Mouse (Mus musculus): ENCODE results near the gene Il33. TPM values are rescaled to one million over a fixed set of nuclear protein-coding genes. Genes with fewer than 3 reads are reported as not detected.

Gene Il33
- 0.32 and 0.46 TPM in 2 replicates for polyA plus RNA-seq (2014; fragmentation: Nextera tagmentation; extraction: Ambion mirVana)

- DNase-seq (ENCODE audit: low spot score) (no peak), ATAC-seq (ENCODE audit: insufficient read depth, low FRiP score, low TSS enrichment) (no peak)
- H3K27ac ChIP-seq (ENCODE audit: low read depth, low read length), result no peak within 1 kb of the TSS
- no peak within 1 kb of the TSS for H3K9ac ChIP-seq (ENCODE audit: low read length)
- H3K27me3 ChIP-seq (ENCODE audit: control insufficient read depth, insufficient read depth, low read length), result no peaks in the 10 kb centered on the region
- 75% methylated on average over 10 of the region's 10 CpGs for WGBS
- H3K36me3 ChIP-seq (ENCODE audit: control insufficient read depth, insufficient read depth, low read length), result no peaks in the 10 kb centered on the region
- H3K4me3 ChIP-seq (ENCODE audit: low read depth, low read length), result no peak within 1 kb of the TSS
- H3K9me3 ChIP-seq (ENCODE audit: control insufficient read depth, low read length), result no peaks in the 10 kb centered on the region
- no peaks in the 10 kb centered on the region for H3K4me1 ChIP-seq (ENCODE audit: control insufficient read depth, insufficient read depth, low read length)
- H3K4me2 ChIP-seq (ENCODE audit: low read depth), result no peak within 1 kb of the TSS
Measured at GRCm38 (mm10) chr19:29924638-29925258, at the start of gene Il33. Gene Il33 (plus strand): TSS chr19:29925114.

DNA sequence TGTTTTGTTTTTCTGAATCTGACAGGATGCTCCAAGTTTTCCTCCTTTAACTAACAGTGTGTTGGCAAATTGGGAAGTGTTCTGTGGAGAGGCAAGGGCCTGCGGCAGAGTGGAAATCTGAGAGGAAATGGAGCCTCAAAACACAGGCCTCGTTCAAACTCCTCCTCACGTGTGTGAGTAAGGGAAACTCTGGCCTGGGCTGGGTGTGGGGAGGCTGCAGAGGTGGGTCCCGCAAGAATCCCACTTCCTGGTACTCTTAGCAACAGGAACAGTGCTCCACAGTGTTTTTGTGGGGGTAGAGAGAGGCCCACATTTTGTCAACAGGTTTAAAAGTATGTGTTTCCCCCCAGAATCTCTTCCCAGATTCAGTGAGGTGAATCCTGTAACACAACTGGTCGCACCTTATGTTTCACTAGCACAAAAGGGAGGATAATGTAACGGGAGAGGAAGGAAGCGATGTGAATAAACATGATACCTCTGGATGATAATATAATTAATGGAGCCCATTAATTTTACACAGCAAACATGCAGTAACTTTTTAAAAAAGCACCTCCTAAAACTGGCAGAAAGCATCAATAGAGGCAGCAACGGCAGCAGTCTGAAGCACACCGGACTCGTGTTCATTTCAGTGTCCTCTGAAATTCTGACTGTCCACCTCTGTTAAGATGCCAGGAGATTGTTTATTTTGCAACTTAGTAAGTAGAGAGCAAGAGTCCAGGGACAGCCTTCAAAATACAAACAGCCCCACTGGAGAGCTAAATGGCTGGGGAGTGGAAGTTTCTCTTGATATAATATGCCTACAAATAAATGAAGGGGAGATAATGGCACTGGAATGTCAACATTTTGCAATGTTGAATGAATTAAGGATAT is 47.3 kb upstream of the Il33 start:
- WGBS, result 76% methylated on average over 10 of the region's 10 CpGs
- H3K36me3 ChIP-seq (ENCODE audit: control insufficient read depth, insufficient read depth, low read length), result no peaks in the 10 kb centered on the region
- ATAC-seq (ENCODE audit: insufficient read depth, low FRiP score, low TSS enrichment), result no peak
- H3K4me2 ChIP-seq (ENCODE audit: low read depth), result no peak overlapping the region
- H3K4me1 ChIP-seq (ENCODE audit: control insufficient read depth, insufficient read depth, low read length), result no peaks in the 10 kb centered on the region
- H3K4me3 ChIP-seq (ENCODE audit: low read depth, low read length), result no peak overlapping the region
- H3K9me3 ChIP-seq (ENCODE audit: control insufficient read depth, low read length), result no peaks in the 10 kb centered on the region
- DNase-seq (ENCODE audit: low spot score), result no peak
- H3K27ac ChIP-seq (ENCODE audit: low read depth, low read length), result no peak overlapping the region
- no peaks in the 10 kb centered on the region for H3K27me3 ChIP-seq (ENCODE audit: control insufficient read depth, insufficient read depth, low read length)
- H3K9ac ChIP-seq (ENCODE audit: low read length), result no peak overlapping the region

DNA sequence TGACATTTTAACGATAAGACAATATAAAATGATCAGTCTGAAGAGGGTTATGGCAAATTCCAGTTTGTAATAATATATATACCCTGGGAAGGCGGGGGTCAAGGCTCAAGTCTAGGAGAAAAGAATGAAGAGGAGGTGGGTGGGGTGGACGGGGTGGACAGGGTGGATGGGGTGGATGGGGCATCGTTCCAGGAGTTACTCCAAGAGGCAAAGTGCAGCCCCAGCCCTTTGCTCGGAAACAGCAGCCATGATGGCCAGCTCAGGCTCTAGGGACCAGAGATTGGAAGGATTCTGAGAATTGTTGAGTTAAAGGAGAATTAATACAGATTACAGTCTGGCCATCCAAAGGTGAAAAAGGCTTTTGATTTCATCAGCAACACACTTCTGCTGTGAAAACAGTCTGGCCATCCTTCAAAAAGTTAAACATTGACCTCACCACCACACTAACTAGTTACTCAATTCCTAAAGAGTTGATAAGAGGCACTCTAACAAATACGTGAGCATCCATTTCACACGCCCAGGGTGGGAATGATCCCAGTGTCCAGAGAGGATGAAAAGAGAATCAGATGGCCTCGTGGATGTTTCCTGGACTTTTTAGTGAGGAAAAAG is 45.9 kb upstream of the Il33 start:
- H3K27ac ChIP-seq (ENCODE audit: low read depth, low read length), result no peak overlapping the region
- H3K4me3 ChIP-seq (ENCODE audit: low read depth, low read length), result no peak overlapping the region
- ATAC-seq (ENCODE audit: insufficient read depth, low FRiP score, low TSS enrichment), result no peak
- no peaks in the 10 kb centered on the region for H3K9me3 ChIP-seq (ENCODE audit: control insufficient read depth, low read length)
- no peak overlapping the region for H3K4me2 ChIP-seq (ENCODE audit: low read depth)
- WGBS, result 86% methylated on average over 8 of the region's 8 CpGs
- DNase-seq (ENCODE audit: low spot score), result no peak
- H3K9ac ChIP-seq (ENCODE audit: low read length), result no peak overlapping the region
- H3K4me1 ChIP-seq (ENCODE audit: control insufficient read depth, insufficient read depth, low read length), result no peaks in the 10 kb centered on the region
- no peaks in the 10 kb centered on the region for H3K27me3 ChIP-seq (ENCODE audit: control insufficient read depth, insufficient read depth, low read length)
- no peaks in the 10 kb centered on the region for H3K36me3 ChIP-seq (ENCODE audit: control insufficient read depth, insufficient read depth, low read length)

GRCm38 (mm10) chr19:29880918-29881317 is 44.0 kb upstream of the Il33 start:
- WGBS, result 92% methylated on average over 4 of the region's 4 CpGs
- no peak overlapping the region for H3K4me3 ChIP-seq (ENCODE audit: low read depth, low read length)

GRCm38 (mm10) chr19:29882696-29883095 is 42.2 kb upstream of the Il33 start:
- Histone ChIP-seq H3K9ac (ENCODE audit: low read length) (no peak overlapping the region), H3K4me3 (ENCODE audit: low read depth, low read length) (no peak overlapping the region), H3K27ac (ENCODE audit: low read depth, low read length) (no peak overlapping the region), H3K36me3 (ENCODE audit: control insufficient read depth, insufficient read depth, low read length) (no peaks in the 10 kb centered on the region), H3K27me3 (ENCODE audit: control insufficient read depth, insufficient read depth, low read length) (no peaks in the 10 kb centered on the region), H3K4me1 (ENCODE audit: control insufficient read depth, insufficient read depth, low read length) (no peaks in the 10 kb centered on the region), H3K4me2 (ENCODE audit: low read depth) (no peak overlapping the region), H3K9me3 (ENCODE audit: control insufficient read depth, low read length) (no peaks in the 10 kb centered on the region)
- no peak for DNase-seq (ENCODE audit: low spot score)
- 83% methylated on average over 3 of the region's 3 CpGs for WGBS
- ATAC-seq (ENCODE audit: insufficient read depth, low FRiP score, low TSS enrichment), result no peak

More at GRCm38 (mm10) chr19:29880918-29881317, 44.0 kb upstream of the Il33 start:
- H3K27ac ChIP-seq (ENCODE audit: low read depth, low read length), result no peak overlapping the region
- no peaks in the 10 kb centered on the region for H3K36me3 ChIP-seq (ENCODE audit: control insufficient read depth, insufficient read depth, low read length)
- ATAC-seq (ENCODE audit: insufficient read depth, low FRiP score, low TSS enrichment) (no peak), DNase-seq (ENCODE audit: low spot score) (no peak)
- H3K27me3 ChIP-seq (ENCODE audit: control insufficient read depth, insufficient read depth, low read length), result no peaks in the 10 kb centered on the region
- H3K4me2 ChIP-seq (ENCODE audit: low read depth), result no peak overlapping the region
- H3K9me3 ChIP-seq (ENCODE audit: control insufficient read depth, low read length), result no peaks in the 10 kb centered on the region
- H3K4me1 ChIP-seq (ENCODE audit: control insufficient read depth, insufficient read depth, low read length), result no peaks in the 10 kb centered on the region
- no peak overlapping the region for H3K9ac ChIP-seq (ENCODE audit: low read length)

DNA sequence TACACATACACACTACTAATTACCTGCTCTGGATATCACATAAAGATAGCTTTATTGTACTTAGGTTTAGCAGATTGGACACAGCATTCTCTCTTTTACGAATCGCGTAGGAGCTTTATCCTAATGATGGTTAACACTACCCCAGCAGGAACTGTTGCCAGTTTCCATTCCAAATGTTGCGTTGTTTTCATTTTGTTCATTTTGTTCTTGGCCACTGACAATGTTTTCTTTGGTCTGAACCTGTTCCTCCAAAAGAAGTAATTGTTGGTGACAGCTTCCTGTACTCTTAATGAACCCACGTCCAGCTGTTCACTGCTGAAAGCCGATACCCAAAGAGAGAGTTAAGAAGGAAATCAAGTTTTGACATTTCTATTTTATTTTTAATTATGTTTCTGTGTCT is 39.4 kb upstream of the Il33 start:
- WGBS, result 88% methylated on average over 6 of the region's 6 CpGs
- DNase-seq (ENCODE audit: low spot score), result no peak
- H3K27me3 ChIP-seq (ENCODE audit: control insufficient read depth, insufficient read depth, low read length), result no peaks in the 10 kb centered on the region
- no peak for ATAC-seq (ENCODE audit: insufficient read depth, low FRiP score, low TSS enrichment)
- H3K4me1 ChIP-seq (ENCODE audit: control insufficient read depth, insufficient read depth, low read length), result no peaks in the 10 kb centered on the region
- H3K4me2 ChIP-seq (ENCODE audit: low read depth), result no peak overlapping the region
- H3K4me3 ChIP-seq (ENCODE audit: low read depth, low read length), result no peak overlapping the region
- no peaks in the 10 kb centered on the region for H3K9me3 ChIP-seq (ENCODE audit: control insufficient read depth, low read length)
- no peak overlapping the region for H3K27ac ChIP-seq (ENCODE audit: low read depth, low read length)
- no peak overlapping the region for H3K9ac ChIP-seq (ENCODE audit: low read length)
- no peaks in the 10 kb centered on the region for H3K36me3 ChIP-seq (ENCODE audit: control insufficient read depth, insufficient read depth, low read length)

DNA sequence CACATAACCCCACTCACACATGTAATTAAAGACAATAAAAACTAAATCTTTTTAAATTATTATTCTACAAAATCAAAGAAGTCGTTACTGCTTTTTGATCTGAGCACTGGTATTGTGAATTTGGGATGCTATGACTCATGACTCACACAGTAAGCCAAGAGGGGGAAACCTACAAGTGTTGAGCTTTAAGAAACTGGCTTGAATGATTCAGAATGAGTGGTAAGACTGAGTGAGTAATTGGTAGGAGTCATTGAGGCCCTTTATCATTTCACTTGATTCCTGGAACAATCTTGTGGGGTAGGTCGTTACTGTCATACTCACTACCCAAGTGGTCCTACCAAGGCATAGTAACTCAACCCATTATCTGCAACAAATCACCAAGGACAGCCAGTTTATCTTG is 37.4 kb upstream of the Il33 start:
- no peaks in the 10 kb centered on the region for H3K27me3 ChIP-seq (ENCODE audit: control insufficient read depth, insufficient read depth, low read length)
- DNase-seq (ENCODE audit: low spot score) (no peak), ATAC-seq (ENCODE audit: insufficient read depth, low FRiP score, low TSS enrichment) (no peak)
- H3K36me3 ChIP-seq (ENCODE audit: control insufficient read depth, insufficient read depth, low read length), result no peaks in the 10 kb centered on the region
- H3K27ac ChIP-seq (ENCODE audit: low read depth, low read length), result no peak overlapping the region
- no peak overlapping the region for H3K4me3 ChIP-seq (ENCODE audit: low read depth, low read length)
- H3K4me2 ChIP-seq (ENCODE audit: low read depth), result no peak overlapping the region
- no peak overlapping the region for H3K9ac ChIP-seq (ENCODE audit: low read length)
- H3K9me3 ChIP-seq (ENCODE audit: control insufficient read depth, low read length), result no peaks in the 10 kb centered on the region
- WGBS, result 81% methylated on average over 2 of the region's 2 CpGs
- no peaks in the 10 kb centered on the region for H3K4me1 ChIP-seq (ENCODE audit: control insufficient read depth, insufficient read depth, low read length)

GRCm38 (mm10) chr19:29888946-29889345 is 36.0 kb upstream of the Il33 start:
- no peak overlapping the region for H3K4me3 ChIP-seq (ENCODE audit: low read depth, low read length)
- WGBS, result 87% methylated on average over 6 of the region's 6 CpGs
- H3K9me3 ChIP-seq (ENCODE audit: control insufficient read depth, low read length), result no peaks in the 10 kb centered on the region
- H3K27me3 ChIP-seq (ENCODE audit: control insufficient read depth, insufficient read depth, low read length), result no peaks in the 10 kb centered on the region
- no peaks in the 10 kb centered on the region for H3K36me3 ChIP-seq (ENCODE audit: control insufficient read depth, insufficient read depth, low read length)
- no peak overlapping the region for H3K4me2 ChIP-seq (ENCODE audit: low read depth)
- no peak overlapping the region for H3K27ac ChIP-seq (ENCODE audit: low read depth, low read length)
- H3K4me1 ChIP-seq (ENCODE audit: control insufficient read depth, insufficient read depth, low read length), result no peaks in the 10 kb centered on the region
- no peak overlapping the region for H3K9ac ChIP-seq (ENCODE audit: low read length)
- no peak for ATAC-seq (ENCODE audit: insufficient read depth, low FRiP score, low TSS enrichment)
- DNase-seq (ENCODE audit: low spot score), result no peak
